Mouse (Mus musculus) limb, embryonic 14.5 days (tissue): ENCODE data around the gene Arhgap33. TPM values are rescaled to one million over a fixed set of nuclear protein-coding genes. Genes with fewer than 3 reads are reported as not detected.
"Not testable (repeated sequence)": the region's sequence is repeated elsewhere in the genome, so short reads cannot be mapped to it uniquely, and the experiment has no call there.

Experiments used
- ATAC-seq: fragments of 200-750 bp; cut with Nextera tagmentation; 2 replicates; pipeline ENCODE4 v1.8.0; 2017; ENCODE audit warnings: low read depth, moderate number of reproducible peaks, moderate TSS enrichment; ENCODE audit not compliant: low FRiP score
- DNase-seq: peaks from one replicate; pipeline ENCODE4 v3.0.0-alpha.2; 2015; ENCODE audit warnings: low spot score
- H3K27ac ChIP-seq: fragments of 300-500 bp; sonication (generic); replicated peaks from 2 replicates; pipeline ENCODE4 v1.5.1; 2014; ENCODE audit warnings: low read depth, mild to moderate bottlenecking, low read length, moderate library complexity, mixed read lengths
- H3K27me3 ChIP-seq: fragments of 300-500 bp; sonication (generic); 2 replicates; pipeline ENCODE4 v1.6.1; 2014; ENCODE audit warnings: low read length, mixed read lengths; ENCODE audit not compliant: control insufficient read depth, insufficient read depth
- H3K36me3 ChIP-seq: fragments of 300-500 bp; sonication (generic); 2 replicates; pipeline ENCODE4 v1.6.1; 2014; ENCODE audit warnings: mild to moderate bottlenecking, low read length, moderate library complexity, mixed read lengths; ENCODE audit not compliant: control insufficient read depth, insufficient read depth
- H3K4me1 ChIP-seq: fragments of 300-500 bp; sonication (generic); 2 replicates; pipeline ENCODE4 v1.6.1; 2014; ENCODE audit warnings: antibody characterized with exemption, low read length, mixed read lengths; ENCODE audit not compliant: control insufficient read depth, insufficient read depth
- H3K4me2 ChIP-seq: fragments of 300-500 bp; sonication (generic); replicated peaks from 2 replicates; pipeline ENCODE4 v1.6.1; 2014; ENCODE audit warnings: low read depth, mild to moderate bottlenecking, low read length, moderate library complexity; ENCODE audit not compliant: severe bottlenecking
- H3K4me3 ChIP-seq: fragments of 300-500 bp; sonication (generic); replicated peaks from 2 replicates; pipeline ENCODE4 v1.5.1; 2014; ENCODE audit warnings: low read length
- H3K9ac ChIP-seq: fragments of 300-500 bp; sonication (generic); 2 replicates; pipeline ENCODE4 v1.6.1; 2014; ENCODE audit warnings: mild to moderate bottlenecking, low read depth, low read length, moderate library complexity; ENCODE audit not compliant: severe bottlenecking
- H3K9me3 ChIP-seq: fragments of 300-500 bp; sonication (generic); 2 replicates; pipeline ENCODE4 v1.6.1; 2016; ENCODE audit warnings: low read length; ENCODE audit not compliant: control insufficient read depth
- POLR2A ChIP-seq: fragments of 200-500 bp; IDR thresholded peaks from 2 replicates; pipeline ENCODE4 v1.8.0; 2012; ENCODE audit warnings: inconsistent platforms, mild to moderate bottlenecking, moderate library complexity, borderline replicate concordance; ENCODE audit not compliant: insufficient read depth, insufficient read length; ENCODE audit errors: extremely low read depth
- WGBS: fragments of 180-500 bp; shearing (Covaris S2); extraction: QIAGEN DNeasy Blood & Tissue Kit; methylation state at CpG from one replicate; pipeline ENCODE4 v1.1.7; 2014; 5-methylcytosine and 5-hydroxymethylcytosine counted together
- microRNA-seq: library from miRNA; unstranded; fragments of <30 nt; microRNA quantifications from one replicate; pipeline ENCODE4, GENCODE M21; 2016
- polyA plus RNA-seq, 2 experiments: library from polyadenylated mRNA; depleted of rRNA in 1 of 2; stranded (reverse) in 1 of 2; unstranded in 1 of 2; fragments of >200 nt; fragmentation: Nextera tagmentation in 1 of 2; extraction: Ambion mirVana in 1 of 2; gene quantifications; 2 replicates each; pipeline versions ENCODE4 v1.2.1 to v1.2.3; 2012 to 2014

The Arhgap33 gene
- polyA plus RNA-seq, 2 experiments: 9.7 to 66.1 TPM

DNA sequence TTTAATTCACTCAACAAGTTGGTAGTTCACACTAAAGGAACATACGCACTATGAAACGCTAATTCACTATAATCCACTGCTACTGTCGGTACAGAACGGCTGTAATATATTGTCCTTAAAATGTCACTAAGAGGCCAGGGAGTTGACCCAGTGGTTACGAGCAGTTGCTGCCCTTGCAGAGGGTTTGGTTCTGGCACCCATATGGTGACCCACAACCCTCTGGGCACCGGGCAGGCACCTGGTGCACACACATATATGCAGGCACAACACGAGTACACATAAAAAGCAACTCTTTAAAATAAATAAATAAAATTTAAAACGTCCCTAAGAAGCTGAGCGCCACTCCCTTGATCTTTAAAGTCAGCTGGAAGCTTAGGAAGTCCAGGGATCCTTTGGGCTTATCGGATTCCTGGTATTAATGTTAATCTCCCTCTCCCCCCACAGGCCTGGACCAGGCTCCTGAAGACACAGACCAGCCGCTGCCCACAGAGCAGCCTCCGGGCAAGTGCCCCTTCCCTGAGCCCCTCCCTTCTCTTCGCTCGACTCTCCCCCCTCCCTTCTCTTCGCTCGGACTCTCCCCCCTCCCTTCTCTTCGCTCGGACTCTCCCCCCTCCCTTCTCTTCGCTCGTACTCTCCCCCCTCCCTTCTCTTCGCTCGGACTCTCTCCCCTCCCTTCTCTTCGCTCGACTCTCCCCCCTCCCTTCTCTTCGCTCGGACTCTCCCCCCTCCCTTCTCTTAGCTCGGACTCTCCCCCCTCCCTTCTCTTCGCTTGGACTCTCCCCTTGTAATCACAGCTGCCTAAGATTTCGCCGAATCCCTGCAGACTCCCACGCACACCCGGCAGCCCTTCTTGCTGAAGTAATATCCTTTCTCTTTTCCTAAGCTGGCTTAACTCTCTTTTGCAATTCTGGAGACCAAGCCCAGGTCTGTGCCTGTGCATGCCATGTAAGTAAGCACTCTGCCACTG lies 57.2 kb downstream of the Arhgap33 start:
- Histone ChIP-seq H3K9ac (no peak overlapping the region), H3K4me1 (no peaks in the 10 kb centered on the region), H3K9me3 (no peaks in the 10 kb centered on the region), H3K27ac (no peak overlapping the region), H3K4me3 (peak overlapping the region; percentile 15), H3K27me3 (no peaks in the 10 kb centered on the region), H3K36me3 (no peaks in the 10 kb centered on the region), H3K4me2 (peak overlapping the region; percentile 43)
- 5% methylated on average over 31 of the region's 32 CpGs for WGBS
- TF ChIP-seq POLR2A: no peak
- DNase-seq (no peak), ATAC-seq (no peak)

DNA sequence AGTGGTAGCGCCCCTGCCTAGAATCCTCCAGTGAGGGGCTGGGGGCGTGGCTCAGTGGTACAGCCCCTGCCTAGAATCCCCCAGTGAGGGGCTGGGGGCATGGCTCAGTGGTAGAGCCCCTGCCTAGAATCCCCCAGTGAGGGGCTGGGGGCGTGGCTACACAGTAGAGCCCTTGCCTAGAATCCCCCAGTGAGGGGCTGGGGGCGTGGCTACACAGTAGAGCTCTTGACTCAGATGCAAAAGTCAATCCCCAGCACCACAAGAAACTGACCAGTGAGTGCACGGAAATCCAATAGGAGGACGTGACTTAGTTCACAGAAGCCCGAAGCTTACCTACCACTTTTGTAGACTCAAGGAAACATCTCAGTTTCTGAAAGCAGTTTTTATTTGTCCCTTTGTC lies 58.7 kb downstream of the Arhgap33 start:
- H3K4me1 ChIP-seq: not testable (repeated sequence)

DNA sequence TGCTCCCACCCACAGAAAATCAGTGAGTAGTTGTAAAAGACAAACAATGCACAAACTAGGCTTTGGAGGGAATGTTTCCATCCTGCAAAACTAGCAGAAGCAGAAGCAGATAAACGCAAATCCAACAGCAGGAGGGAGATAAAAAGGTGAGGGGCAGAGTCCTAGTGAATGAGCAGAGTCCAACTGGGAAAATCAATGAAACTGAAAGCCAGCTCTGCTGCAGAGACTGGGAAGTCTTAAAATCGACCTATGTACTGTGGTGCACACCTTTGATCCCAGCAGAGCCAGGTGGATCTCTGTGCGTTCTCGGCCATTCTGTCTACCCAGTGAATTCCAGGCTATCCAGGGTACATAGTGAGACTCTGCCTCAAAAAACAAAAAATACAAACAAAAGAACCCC lies 59.9 kb downstream of the Arhgap33 start:
- DNase-seq: no peak
- no peak overlapping the region for H3K9ac ChIP-seq

More for the DNA sequence above, 58.7 kb downstream of the Arhgap33 start:
- not testable (repeated sequence) for H3K9me3 ChIP-seq, H3K9ac ChIP-seq, H3K27me3 ChIP-seq, H3K27ac ChIP-seq, ATAC-seq, H3K36me3 ChIP-seq, H3K4me2 ChIP-seq, DNase-seq, H3K4me3 ChIP-seq
- WGBS: 88% methylated on average over 5 of the region's 7 CpGs

DNA sequence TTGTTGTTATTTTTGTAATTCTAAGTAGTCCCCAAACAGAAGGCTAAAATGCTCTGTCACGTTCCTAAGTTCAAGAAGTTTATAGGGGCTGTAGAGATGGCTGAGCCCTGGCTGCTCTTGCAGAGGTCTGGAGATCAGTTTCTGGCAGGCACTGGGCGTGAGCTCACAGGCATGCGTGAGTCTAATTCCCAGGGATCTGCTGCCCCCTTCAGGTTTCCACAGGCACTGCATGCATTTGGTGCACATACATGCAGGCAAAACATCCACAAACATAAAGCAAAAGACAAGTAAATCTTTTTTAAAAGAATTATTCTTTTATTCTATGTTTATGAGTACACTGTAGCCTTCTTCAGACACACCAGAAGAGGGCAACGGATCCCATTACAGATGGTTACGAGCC lies 62.4 kb downstream of the Arhgap33 start:
- H3K36me3 ChIP-seq: no peaks in the 10 kb centered on the region
- no peak overlapping the region for H3K4me3 ChIP-seq
- no peak overlapping the region for H3K9ac ChIP-seq
- H3K9me3 ChIP-seq: no peaks in the 10 kb centered on the region
- TF ChIP-seq POLR2A: no peak
- H3K4me1 ChIP-seq: no peaks in the 10 kb centered on the region
- no peak for ATAC-seq
- DNase-seq: no peak
- H3K27me3 ChIP-seq: peaks cover 9% of the 10 kb centered on the region
- H3K27ac ChIP-seq: no peak overlapping the region
- H3K4me2 ChIP-seq: no peak overlapping the region
- WGBS: 39% methylated on average over 5 of the region's 5 CpGs

More for the DNA sequence above, 59.9 kb downstream of the Arhgap33 start:
- no peak for ATAC-seq
- no peaks in the 10 kb centered on the region for H3K27me3 ChIP-seq
- H3K4me2 ChIP-seq: no peak overlapping the region
- no peaks in the 10 kb centered on the region for H3K36me3 ChIP-seq
- no peak for TF ChIP-seq POLR2A
- H3K4me1 ChIP-seq: no peaks in the 10 kb centered on the region
- no peak overlapping the region for H3K4me3 ChIP-seq
- 71% methylated on average over 4 of the region's 4 CpGs for WGBS
- no peaks in the 10 kb centered on the region for H3K9me3 ChIP-seq
- no peak overlapping the region for H3K27ac ChIP-seq

Small RNA genes lying within 50 kb of the gene (microRNA-seq; reads per million reads assigned to microRNA genes)
- 1.4 reads per million for gene Gm38670

Other genes starting within 250 kb of the Arhgap33 start
Only the 30 nearest of the 34 such genes appear.
- gene E130208F15Rik, start 213.3 kb downstream of the Arhgap33 start, polyA plus RNA-seq (2012; rRNA removed): 0.98 and 1.1 TPM in 2 replicates
- not detected in 2 replicates for gene E130208F15Rik, start 213.3 kb downstream of the Arhgap33 start, polyA plus RNA-seq (2014; fragmentation: Nextera tagmentation; extraction: Ambion mirVana)
- 18.6 and 19.2 TPM in 2 replicates for gene Sdhaf1, start 211.2 kb downstream of the Arhgap33 start, polyA plus RNA-seq (2012; rRNA removed)
- 19.7 and 20.7 TPM in 2 replicates for gene Sdhaf1, start 211.2 kb downstream of the Arhgap33 start, polyA plus RNA-seq (2014; fragmentation: Nextera tagmentation; extraction: Ambion mirVana)
- gene Lrfn3, start 172.3 kb downstream of the Arhgap33 start, polyA plus RNA-seq (2012; rRNA removed): 11.5 and 17.7 TPM in 2 replicates
- gene Lrfn3, start 172.3 kb downstream of the Arhgap33 start, polyA plus RNA-seq (2014; fragmentation: Nextera tagmentation; extraction: Ambion mirVana): 6.3 and 6.9 TPM in 2 replicates
- gene Tyrobp, start 121.3 kb downstream of the Arhgap33 start, polyA plus RNA-seq (2012; rRNA removed): 54.2 and 79.2 TPM in 2 replicates
- gene Tyrobp, start 121.3 kb downstream of the Arhgap33 start, polyA plus RNA-seq (2014; fragmentation: Nextera tagmentation; extraction: Ambion mirVana): 69.8 and 84.7 TPM in 2 replicates
- 1.9 and 2.2 TPM in 2 replicates for gene Hcst, start 115.2 kb downstream of the Arhgap33 start, polyA plus RNA-seq (2012; rRNA removed)
- 0.70 and 3.0 TPM in 2 replicates for gene Hcst, start 115.2 kb downstream of the Arhgap33 start, polyA plus RNA-seq (2014; fragmentation: Nextera tagmentation; extraction: Ambion mirVana)
- 3.0 and 3.5 TPM in 2 replicates for gene Nfkbid, start 113.3 kb downstream of the Arhgap33 start, polyA plus RNA-seq (2012; rRNA removed)
- gene Nfkbid, start 113.3 kb downstream of the Arhgap33 start, polyA plus RNA-seq (2014; fragmentation: Nextera tagmentation; extraction: Ambion mirVana): 1.7 and 2.2 TPM in 2 replicates
- 41.9 and 55.5 TPM in 2 replicates for gene Aplp1, start 89.5 kb downstream of the Arhgap33 start, polyA plus RNA-seq (2012; rRNA removed)
- gene Aplp1, start 89.5 kb downstream of the Arhgap33 start, polyA plus RNA-seq (2014; fragmentation: Nextera tagmentation; extraction: Ambion mirVana): 31.4 and 37.4 TPM in 2 replicates
- gene Kirrel2, start 77.4 kb downstream of the Arhgap33 start, polyA plus RNA-seq (2012; rRNA removed): 0.06 and 0.13 TPM in 2 replicates
- gene Kirrel2, start 77.4 kb downstream of the Arhgap33 start, polyA plus RNA-seq (2014; fragmentation: Nextera tagmentation; extraction: Ambion mirVana): 0.07 TPM in 1 of 2 replicates, not detected in the other
- gene Nphs1, start 76.7 kb downstream of the Arhgap33 start, polyA plus RNA-seq (2012; rRNA removed): 0.03 and 0.06 TPM in 2 replicates
- gene Nphs1, start 76.7 kb downstream of the Arhgap33 start, polyA plus RNA-seq (2014; fragmentation: Nextera tagmentation; extraction: Ambion mirVana): 0.14 and 0.23 TPM in 2 replicates
- gene Prodh2, start 41.4 kb downstream of the Arhgap33 start, polyA plus RNA-seq (2012; rRNA removed): 0.04 and 0.11 TPM in 2 replicates
- not detected in 2 replicates for gene Prodh2, start 41.4 kb downstream of the Arhgap33 start, polyA plus RNA-seq (2014; fragmentation: Nextera tagmentation; extraction: Ambion mirVana)
- 15.4 and 18.6 TPM in 2 replicates for gene Hspb6, start 17.1 kb upstream of the Arhgap33 start, polyA plus RNA-seq (2012; rRNA removed)
- 15.7 and 16.8 TPM in 2 replicates for gene Hspb6, start 17.1 kb upstream of the Arhgap33 start, polyA plus RNA-seq (2014; fragmentation: Nextera tagmentation; extraction: Ambion mirVana)
- gene Proser3, start 17.2 kb upstream of the Arhgap33 start, polyA plus RNA-seq (2012; rRNA removed): 31.8 and 47.3 TPM in 2 replicates
- gene Proser3, start 17.2 kb upstream of the Arhgap33 start, polyA plus RNA-seq (2014; fragmentation: Nextera tagmentation; extraction: Ambion mirVana): 9.4 and 10.8 TPM in 2 replicates
- 35.8 and 38.7 TPM in 2 replicates for gene Lin37, start 24.8 kb upstream of the Arhgap33 start, polyA plus RNA-seq (2012; rRNA removed)
- gene Lin37, start 24.8 kb upstream of the Arhgap33 start, polyA plus RNA-seq (2014; fragmentation: Nextera tagmentation; extraction: Ambion mirVana): 38.5 and 45.8 TPM in 2 replicates
- gene U2af1l4, start 28.2 kb upstream of the Arhgap33 start, polyA plus RNA-seq (2012; rRNA removed): 71.8 and 75.8 TPM in 2 replicates
- 95.6 and 99.2 TPM in 2 replicates for gene U2af1l4, start 28.2 kb upstream of the Arhgap33 start, polyA plus RNA-seq (2014; fragmentation: Nextera tagmentation; extraction: Ambion mirVana)
- 7.3 and 8.9 TPM in 2 replicates for gene Gm49396, start 28.3 kb upstream of the Arhgap33 start, polyA plus RNA-seq (2012; rRNA removed)
- 5.0 and 7.4 TPM in 2 replicates for gene Gm49396, start 28.3 kb upstream of the Arhgap33 start, polyA plus RNA-seq (2014; fragmentation: Nextera tagmentation; extraction: Ambion mirVana)
- gene Psenen, start 28.6 kb upstream of the Arhgap33 start, polyA plus RNA-seq (2012; rRNA removed): 141 and 161 TPM in 2 replicates
- 136 and 137 TPM in 2 replicates for gene Psenen, start 28.6 kb upstream of the Arhgap33 start, polyA plus RNA-seq (2014; fragmentation: Nextera tagmentation; extraction: Ambion mirVana)
- gene Igflr1, start 30.4 kb upstream of the Arhgap33 start, polyA plus RNA-seq (2012; rRNA removed): 5.2 and 6.0 TPM in 2 replicates
- gene Igflr1, start 30.4 kb upstream of the Arhgap33 start, polyA plus RNA-seq (2014; fragmentation: Nextera tagmentation; extraction: Ambion mirVana): 1.7 and 4.9 TPM in 2 replicates
- gene Kmt2b, start 53.7 kb upstream of the Arhgap33 start, polyA plus RNA-seq (2012; rRNA removed): 62.0 and 73.8 TPM in 2 replicates
- 13.1 and 15.4 TPM in 2 replicates for gene Kmt2b, start 53.7 kb upstream of the Arhgap33 start, polyA plus RNA-seq (2014; fragmentation: Nextera tagmentation; extraction: Ambion mirVana)
- gene Zbtb32, start 63.8 kb upstream of the Arhgap33 start, polyA plus RNA-seq (2012; rRNA removed): 0.51 and 0.55 TPM in 2 replicates
- gene Zbtb32, start 63.8 kb upstream of the Arhgap33 start, polyA plus RNA-seq (2014; fragmentation: Nextera tagmentation; extraction: Ambion mirVana): 0.62 and 0.67 TPM in 2 replicates
- gene Upk1a, start 77.8 kb upstream of the Arhgap33 start, polyA plus RNA-seq (2012; rRNA removed): 4.7 and 5.7 TPM in 2 replicates
- 1.2 and 1.7 TPM in 2 replicates for gene Upk1a, start 77.8 kb upstream of the Arhgap33 start, polyA plus RNA-seq (2014; fragmentation: Nextera tagmentation; extraction: Ambion mirVana)
- 607 and 677 TPM in 2 replicates for gene Cox6b1, start 91.1 kb upstream of the Arhgap33 start, polyA plus RNA-seq (2012; rRNA removed)
- 799 and 875 TPM in 2 replicates for gene Cox6b1, start 91.1 kb upstream of the Arhgap33 start, polyA plus RNA-seq (2014; fragmentation: Nextera tagmentation; extraction: Ambion mirVana)
- 0.17 TPM in 1 of 2 replicates, not detected in the other for gene Etv2, start 100.8 kb upstream of the Arhgap33 start, polyA plus RNA-seq (2012; rRNA removed)
- 0.19 TPM in 1 of 2 replicates, not detected in the other for gene Etv2, start 100.8 kb upstream of the Arhgap33 start, polyA plus RNA-seq (2014; fragmentation: Nextera tagmentation; extraction: Ambion mirVana)
- gene Rbm42, start 115.3 kb upstream of the Arhgap33 start, polyA plus RNA-seq (2012; rRNA removed): 68.1 and 87.7 TPM in 2 replicates
- gene Rbm42, start 115.3 kb upstream of the Arhgap33 start, polyA plus RNA-seq (2014; fragmentation: Nextera tagmentation; extraction: Ambion mirVana): 107 and 113 TPM in 2 replicates
- gene Haus5, start 129.9 kb upstream of the Arhgap33 start, polyA plus RNA-seq (2012; rRNA removed): 38.8 and 45.0 TPM in 2 replicates
- 35.0 and 35.6 TPM in 2 replicates for gene Haus5, start 129.9 kb upstream of the Arhgap33 start, polyA plus RNA-seq (2014; fragmentation: Nextera tagmentation; extraction: Ambion mirVana)
- gene Pmis2, start 136.5 kb upstream of the Arhgap33 start, polyA plus RNA-seq (2012; rRNA removed): not detected in 2 replicates
- not detected in 2 replicates for gene Pmis2, start 136.5 kb upstream of the Arhgap33 start, polyA plus RNA-seq (2014; fragmentation: Nextera tagmentation; extraction: Ambion mirVana)
- gene 2200002J24Rik, start 163.9 kb upstream of the Arhgap33 start, polyA plus RNA-seq (2012; rRNA removed): 0.44 TPM in 1 of 2 replicates, not detected in the other
- 0.51 TPM in 1 of 2 replicates, not detected in the other for gene 2200002J24Rik, start 163.9 kb upstream of the Arhgap33 start, polyA plus RNA-seq (2014; fragmentation: Nextera tagmentation; extraction: Ambion mirVana)
- 0.89 and 1.0 TPM in 2 replicates for gene Atp4a, start 177.1 kb upstream of the Arhgap33 start, polyA plus RNA-seq (2012; rRNA removed)
- gene Atp4a, start 177.1 kb upstream of the Arhgap33 start, polyA plus RNA-seq (2014; fragmentation: Nextera tagmentation; extraction: Ambion mirVana): 0.30 and 0.48 TPM in 2 replicates
- gene Tmem147, start 194.5 kb upstream of the Arhgap33 start, polyA plus RNA-seq (2012; rRNA removed): 178 and 233 TPM in 2 replicates
- 221 and 231 TPM in 2 replicates for gene Tmem147, start 194.5 kb upstream of the Arhgap33 start, polyA plus RNA-seq (2014; fragmentation: Nextera tagmentation; extraction: Ambion mirVana)
- not detected in 2 replicates for gene Gapdhs, start 208.6 kb upstream of the Arhgap33 start, polyA plus RNA-seq (2012; rRNA removed)
- 0.75 TPM in 1 of 2 replicates, not detected in the other for gene Gapdhs, start 208.6 kb upstream of the Arhgap33 start, polyA plus RNA-seq (2014; fragmentation: Nextera tagmentation; extraction: Ambion mirVana)
- gene Sbsn, start 216.4 kb upstream of the Arhgap33 start, polyA plus RNA-seq (2012; rRNA removed): 15.1 and 28.4 TPM in 2 replicates
- 21.3 and 38.7 TPM in 2 replicates for gene Sbsn, start 216.4 kb upstream of the Arhgap33 start, polyA plus RNA-seq (2014; fragmentation: Nextera tagmentation; extraction: Ambion mirVana)